Mouse (Mus musculus): ENCODE measurements at regions not wholly inside any gene's neighbourhood (a gene's known extent, or its start where the extent isn't known, plus 50 kb on each side); places are given as distances from the start of the nearest gene placed in this dataset.

- DNase-seq, result no peak
Observed at GRCm38 (mm10) chr13:42592945-42593344, 87.5 kb upstream of the Phactr1 start.

- DNase-seq, result no peak
Observed at GRCm38 (mm10) chr13:42593488-42594170, 86.8 kb upstream of the Phactr1 start.

DNA sequence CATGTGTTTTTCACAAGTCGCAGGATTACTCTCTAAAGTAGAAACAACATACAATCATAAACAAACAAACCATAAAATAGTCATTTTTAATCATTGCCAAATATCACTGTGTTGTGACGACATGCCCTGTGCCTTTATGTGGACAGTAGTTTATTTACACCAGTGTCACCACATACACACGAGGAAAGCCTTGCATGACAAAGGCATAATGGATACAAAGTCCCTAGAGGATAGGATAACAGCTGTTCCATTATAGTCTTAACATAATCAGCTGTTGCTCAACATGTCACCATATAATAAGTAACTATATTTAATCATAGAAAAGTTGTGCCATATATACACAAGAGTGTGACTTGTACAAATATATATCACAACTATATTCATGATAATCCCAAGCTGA, 85.2 kb upstream of the Phactr1 start:
- DNase-seq, result no peak

DNA sequence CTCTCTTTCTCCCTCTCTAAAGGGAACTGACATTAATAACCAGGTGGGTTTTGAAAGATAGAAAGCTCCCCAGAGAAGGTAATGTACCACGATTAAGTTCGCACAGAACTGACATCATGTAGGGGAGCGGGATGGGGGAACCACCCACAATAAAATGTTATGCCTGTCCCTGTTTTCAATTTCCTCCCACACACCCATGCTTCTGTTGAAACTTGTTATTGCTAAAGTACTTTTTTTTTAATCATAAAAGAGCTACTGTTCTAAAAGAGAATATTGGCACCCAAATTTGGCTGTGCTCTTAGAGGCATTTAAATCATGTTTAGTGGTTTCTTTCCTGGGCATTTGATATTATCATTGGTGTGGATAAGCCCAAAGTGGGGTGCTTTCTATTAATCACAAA, 82.6 kb upstream of the Phactr1 start:
- no peak for DNase-seq

DNA sequence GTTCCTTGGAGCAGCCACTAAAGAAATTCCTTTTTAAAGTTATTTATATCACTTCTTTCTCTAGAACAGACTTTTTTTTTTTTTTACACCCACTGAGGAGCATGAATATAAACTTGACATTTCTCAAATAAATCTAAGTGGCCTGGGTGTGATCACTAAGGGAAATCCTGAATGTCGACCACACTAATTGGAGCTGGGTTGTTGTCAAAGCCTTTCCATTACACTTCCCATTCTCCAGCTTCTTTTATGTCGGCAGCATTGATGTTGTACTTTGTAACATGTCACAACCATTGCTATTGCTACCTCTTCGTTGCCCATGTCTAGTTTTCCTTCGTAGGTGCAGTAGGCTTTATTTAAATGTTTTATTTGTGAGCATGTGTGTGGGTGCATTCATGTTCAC, 77.1 kb upstream of the Phactr1 start:
- no peak for DNase-seq

- no peak for DNase-seq
Observed at GRCm38 (mm10) chr13:42607735-42608134, 72.7 kb upstream of the Phactr1 start.

DNA sequence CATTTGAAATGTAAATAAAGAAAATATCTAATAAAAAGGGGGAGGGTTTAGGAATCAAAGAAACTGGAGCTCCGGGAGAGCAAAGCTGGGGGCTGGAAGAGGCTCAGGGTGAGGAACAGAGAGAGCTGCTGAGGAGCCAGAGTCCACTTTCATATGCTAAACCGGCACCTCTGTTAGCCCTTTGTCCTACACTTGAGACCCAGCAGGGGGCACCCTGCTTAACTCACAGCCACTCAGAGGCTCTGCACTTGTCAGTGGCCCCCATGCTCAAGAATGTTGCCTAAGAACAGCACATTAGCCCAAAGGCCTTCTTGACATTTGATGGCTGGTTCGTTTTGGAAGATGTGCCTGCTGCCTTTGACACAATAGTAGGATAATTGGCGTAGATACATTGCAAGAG, 71.5 kb upstream of the Phactr1 start:
- peak; percentile 16 to 27 for DNase-seq

- DNase-seq, result no peak
Observed at GRCm38 (mm10) chr13:42613326-42613725, 67.1 kb upstream of the Phactr1 start.

DNA sequence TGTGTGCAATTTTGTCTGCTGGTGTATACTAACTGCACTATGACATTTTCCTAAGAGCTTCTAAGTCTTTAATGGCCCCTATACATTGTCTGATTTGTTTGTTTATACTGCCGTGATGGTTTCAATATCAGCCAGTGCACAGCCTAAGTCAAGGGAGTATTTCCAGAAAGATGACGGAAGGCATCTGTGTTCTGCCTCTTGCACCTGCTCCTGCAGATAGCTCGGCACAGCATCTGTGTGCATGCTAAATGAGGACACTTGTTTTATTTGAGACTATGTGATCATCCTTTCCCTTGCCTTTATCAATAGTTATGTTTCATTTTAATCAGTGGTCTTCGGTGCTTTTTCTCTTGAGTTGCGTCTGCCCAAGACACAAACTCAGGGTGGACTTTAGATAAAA, 64.6 kb upstream of the Phactr1 start:
- no peak for DNase-seq

- DNase-seq, result no peak
Observed at GRCm38 (mm10) chr13:42617225-42617624, 63.2 kb upstream of the Phactr1 start.

- DNase-seq, result no peak
Observed at GRCm38 (mm10) chr13:42617844-42618243, 62.6 kb upstream of the Phactr1 start.

- no peak for DNase-seq
Observed at GRCm38 (mm10) chr13:42619555-42620280, 60.7 kb upstream of the Phactr1 start.

GRCm38 (mm10) chr13:42623491-42623890, 56.9 kb upstream of the Phactr1 start:
- peak; percentile 77 to 81 for DNase-seq
